Mouse (Mus musculus): Measurements from ENCODE around the gene Myoc. TPM values are rescaled to one million over a fixed set of nuclear protein-coding genes. Genes with fewer than 3 reads are reported as not detected.
A peak's percentile ranks its signal among the peaks of the same experiment; 100 is the strongest.

The Myoc gene
- polyA plus RNA-seq (2015; fragmentation: Nextera tagmentation; extraction: Ambion mirVana), result 0.23 TPM in 1 of 2 replicates, not detected in the other

- no peak within 1 kb of the TSS for H3K9ac ChIP-seq
- H3K4me3 ChIP-seq (replicated peaks), result no peak within 1 kb of the TSS
- H3K9me3 ChIP-seq (replicated peaks), result no peaks in the 10 kb centered on the region
- no peak for ATAC-seq (ENCODE audit: insufficient number of reproducible peaks, low FRiP score, low TSS enrichment, low read depth)
- H3K27me3 ChIP-seq, result no peaks in the 10 kb centered on the region
- H3K4me1 ChIP-seq, result no peaks in the 10 kb centered on the region
- WGBS, result 86% methylated on average over 10 of the region's 10 CpGs
- H3K4me2 ChIP-seq (replicated peaks), result no peak within 1 kb of the TSS
- no peak within 1 kb of the TSS for H3K27ac ChIP-seq (replicated peaks)
- no peaks in the 10 kb centered on the region for H3K36me3 ChIP-seq
Observed at GRCm38 (mm10) chr1:162639051-162639750, at the start of gene Myoc. Gene Myoc (plus strand): TSS chr1:162639155.

- Histone ChIP-seq H3K4me2 (replicated peaks) (no peak overlapping the region), H3K4me1 (no peaks in the 10 kb centered on the region), H3K9me3 (replicated peaks) (no peaks in the 10 kb centered on the region), H3K27ac (replicated peaks) (no peak overlapping the region), H3K36me3 (peaks cover 14% of the 10 kb centered on the region), H3K4me3 (replicated peaks) (no peak overlapping the region), H3K27me3 (no peaks in the 10 kb centered on the region), H3K9ac (no peak overlapping the region)
- ATAC-seq (ENCODE audit: insufficient number of reproducible peaks, low FRiP score, low TSS enrichment, low read depth), result no peak
- WGBS, result 15% methylated on average over 9 of the region's 9 CpGs
Observed at GRCm38 (mm10) chr1:162589443-162589842, 49.5 kb upstream of the Myoc start.

GRCm38 (mm10) chr1:162590415-162590997 lies 48.4 kb upstream of the Myoc start:
- H3K4me3 ChIP-seq (replicated peaks), result no peak overlapping the region
- no peaks in the 10 kb centered on the region for H3K9me3 ChIP-seq (replicated peaks)
- ATAC-seq (ENCODE audit: insufficient number of reproducible peaks, low FRiP score, low TSS enrichment, low read depth), result no peak
- H3K27me3 ChIP-seq, result no peaks in the 10 kb centered on the region
- no peak overlapping the region for H3K27ac ChIP-seq (replicated peaks)
- peaks cover 16% of the 10 kb centered on the region for H3K36me3 ChIP-seq
- no peak overlapping the region for H3K4me2 ChIP-seq (replicated peaks)
- H3K4me1 ChIP-seq, result no peaks in the 10 kb centered on the region
- H3K9ac ChIP-seq, result no peak overlapping the region
- WGBS, result 72% methylated on average over 8 of the region's 8 CpGs

- Histone ChIP-seq H3K9ac (no peak overlapping the region), H3K4me2 (replicated peaks) (no peak overlapping the region), H3K4me3 (replicated peaks) (no peak overlapping the region), H3K36me3 (peaks cover 41% of the 10 kb centered on the region), H3K9me3 (replicated peaks) (no peaks in the 10 kb centered on the region), H3K27me3 (no peaks in the 10 kb centered on the region), H3K27ac (replicated peaks) (no peak overlapping the region), H3K4me1 (no peaks in the 10 kb centered on the region)
- ATAC-seq (ENCODE audit: insufficient number of reproducible peaks, low FRiP score, low TSS enrichment, low read depth), result no peak
- 83% methylated on average over 3 of the region's 3 CpGs for WGBS
Observed at GRCm38 (mm10) chr1:162597379-162598102, 41.4 kb upstream of the Myoc start.

GRCm38 (mm10) chr1:162599617-162600016 lies 39.3 kb upstream of the Myoc start:
- no peak overlapping the region for H3K27ac ChIP-seq (replicated peaks)
- no peak overlapping the region for H3K9ac ChIP-seq
- peaks cover 41% of the 10 kb centered on the region for H3K36me3 ChIP-seq
- H3K4me1 ChIP-seq, result no peaks in the 10 kb centered on the region
- H3K4me2 ChIP-seq (replicated peaks), result no peak overlapping the region
- WGBS, result 87% methylated on average over 5 of the region's 5 CpGs
- H3K4me3 ChIP-seq (replicated peaks), result no peak overlapping the region
- no peaks in the 10 kb centered on the region for H3K9me3 ChIP-seq (replicated peaks)
- H3K27me3 ChIP-seq, result no peaks in the 10 kb centered on the region
- no peak for ATAC-seq (ENCODE audit: insufficient number of reproducible peaks, low FRiP score, low TSS enrichment, low read depth)

- Histone ChIP-seq H3K4me3 (replicated peaks) (no peak overlapping the region), H3K4me2 (replicated peaks) (no peak overlapping the region), H3K27ac (replicated peaks) (no peak overlapping the region), H3K36me3 (peaks cover 33% of the 10 kb centered on the region), H3K9me3 (replicated peaks) (no peaks in the 10 kb centered on the region), H3K27me3 (no peaks in the 10 kb centered on the region), H3K4me1 (no peaks in the 10 kb centered on the region), H3K9ac (no peak overlapping the region)
- WGBS, result 80% methylated on average over 4 of the region's 4 CpGs
- no peak for ATAC-seq (ENCODE audit: insufficient number of reproducible peaks, low FRiP score, low TSS enrichment, low read depth)
Observed at GRCm38 (mm10) chr1:162601288-162601687, 37.7 kb upstream of the Myoc start.

- no peak overlapping the region for H3K9ac ChIP-seq
- no peak overlapping the region for H3K4me3 ChIP-seq (replicated peaks)
- ATAC-seq (ENCODE audit: insufficient number of reproducible peaks, low FRiP score, low TSS enrichment, low read depth), result no peak
- H3K27ac ChIP-seq (replicated peaks), result no peak overlapping the region
- 32% methylated on average over 1 of the region's 1 CpGs for WGBS
- no peaks in the 10 kb centered on the region for H3K36me3 ChIP-seq
- H3K27me3 ChIP-seq, result no peaks in the 10 kb centered on the region
- H3K4me2 ChIP-seq (replicated peaks), result no peak overlapping the region
- H3K4me1 ChIP-seq, result 0 out of 2 replicates have a peak, but pooled peaks cover 5% of the 10 kb centered on the region
- H3K9me3 ChIP-seq (replicated peaks), result no peaks in the 10 kb centered on the region
Observed at GRCm38 (mm10) chr1:162608127-162608526, 30.8 kb upstream of the Myoc start.

GRCm38 (mm10) chr1:162609633-162610250 lies 29.2 kb upstream of the Myoc start:
- ATAC-seq (ENCODE audit: insufficient number of reproducible peaks, low FRiP score, low TSS enrichment, low read depth), result no peak
- Histone ChIP-seq H3K4me2 (replicated peaks) (no peak overlapping the region), H3K4me1 (0 out of 2 replicates have a peak, but pooled peaks cover 5% of the 10 kb centered on the region), H3K36me3 (no peaks in the 10 kb centered on the region), H3K4me3 (replicated peaks) (no peak overlapping the region), H3K9ac (no peak overlapping the region), H3K9me3 (replicated peaks) (no peaks in the 10 kb centered on the region), H3K27me3 (no peaks in the 10 kb centered on the region), H3K27ac (replicated peaks) (peak overlapping the region; percentile 28; the same call in 1 of the 2 replicates)
- 32% methylated on average over 9 of the region's 9 CpGs for WGBS

- Histone ChIP-seq H3K9me3 (replicated peaks) (no peaks in the 10 kb centered on the region), H3K27me3 (no peaks in the 10 kb centered on the region), H3K27ac (replicated peaks) (no peak overlapping the region), H3K4me2 (replicated peaks) (no peak overlapping the region), H3K4me3 (replicated peaks) (no peak overlapping the region), H3K36me3 (no peaks in the 10 kb centered on the region), H3K9ac (no peak overlapping the region), H3K4me1 (0 out of 2 replicates have a peak, but pooled peaks cover 5% of the 10 kb centered on the region)
- WGBS, result 83% methylated on average over 4 of the region's 4 CpGs
- ATAC-seq (ENCODE audit: insufficient number of reproducible peaks, low FRiP score, low TSS enrichment, low read depth), result no peak
Observed at GRCm38 (mm10) chr1:162611191-162611590, 27.8 kb upstream of the Myoc start.

GRCm38 (mm10) chr1:162615511-162615910 lies 23.4 kb upstream of the Myoc start:
- whole genome bisulfite sequencing, result 84% methylated on average over 1 of the region's 1 CpGs
- H3K9me3 ChIP-seq (replicated peaks), result no peaks in the 10 kb centered on the region
- H3K36me3 ChIP-seq, result no peaks in the 10 kb centered on the region
- H3K27me3 ChIP-seq, result no peaks in the 10 kb centered on the region
- no peak overlapping the region for H3K4me3 ChIP-seq (replicated peaks)
- ATAC-seq (ENCODE audit: insufficient number of reproducible peaks, low FRiP score, low TSS enrichment, low read depth), result no peak
- H3K4me1 ChIP-seq, result no peaks in the 10 kb centered on the region
- no peak overlapping the region for H3K4me2 ChIP-seq (replicated peaks)
- H3K9ac ChIP-seq, result no peak overlapping the region
- no peak overlapping the region for H3K27ac ChIP-seq (replicated peaks)

- Histone ChIP-seq H3K36me3 (no peaks in the 10 kb centered on the region), H3K9me3 (replicated peaks) (no peaks in the 10 kb centered on the region), H3K4me1 (no peaks in the 10 kb centered on the region), H3K4me2 (replicated peaks) (no peak overlapping the region), H3K27me3 (no peaks in the 10 kb centered on the region), H3K27ac (replicated peaks) (no peak overlapping the region), H3K4me3 (replicated peaks) (no peak overlapping the region), H3K9ac (no peak overlapping the region)
- ATAC-seq (ENCODE audit: insufficient number of reproducible peaks, low FRiP score, low TSS enrichment, low read depth), result no peak
- 65% methylated on average over 4 of the region's 4 CpGs for WGBS
Observed at GRCm38 (mm10) chr1:162620487-162620886, 18.5 kb upstream of the Myoc start.

All from embryonic facial prominence, embryonic 15.5 days (tissue).